Mouse (Mus musculus) kidney, adult 18-20 months (tissue): Measurements from ENCODE around the gene Cysrt1.

ENCODE experiments used
- DNase-seq: peaks from one replicate; pipeline ENCODE4 v3.0.0; 2021

Cysrt1 gene

GRCm38 (mm10) chr2:25234050-25234449 lies 8.2 kb downstream of the Cysrt1 start, which contains the start of gene Slc34a3:
Slc34a3 (minus strand) TSS chr2:25234364.
- peak; percentile 40 for DNase-seq

- no peak for DNase-seq
These were observed 8.8 kb downstream of the Cysrt1 start for GRCm38 (mm10) chr2:25233421-25233820.

- DNase-seq: no peak
These were observed 11.2 kb downstream of the Cysrt1 start for GRCm38 (mm10) chr2:25231038-25231437.

- DNase-seq: no peak
These were observed 11.7 kb downstream of the Cysrt1 start for GRCm38 (mm10) chr2:25230581-25230980.

- no peak for DNase-seq
These were observed 12.7 kb downstream of the Cysrt1 start for GRCm38 (mm10) chr2:25229582-25229981.

GRCm38 (mm10) chr2:25228995-25229530 lies 13.2 kb downstream of the Cysrt1 start:
- DNase-seq: no peak

GRCm38 (mm10) chr2:25228431-25228889 lies 13.8 kb downstream of the Cysrt1 start:
- peak; percentile 88 for DNase-seq

GRCm38 (mm10) chr2:25227406-25227805 lies 14.8 kb downstream of the Cysrt1 start:
- DNase-seq: no peak

- no peak for DNase-seq
These were observed 15.4 kb downstream of the Cysrt1 start for GRCm38 (mm10) chr2:25226864-25227263.

- DNase-seq: no peak
These were observed 16.4 kb downstream of the Cysrt1 start for GRCm38 (mm10) chr2:25225811-25226379.

- peak; percentile 96 for DNase-seq
These were observed 17.2 kb downstream of the Cysrt1 start for GRCm38 (mm10) chr2:25224766-25225752.

GRCm38 (mm10) chr2:25224492-25224765 lies 17.8 kb downstream of the Cysrt1 start, which contains the start of gene Tubb4b:
Tubb4b (minus strand) TSS chr2:25224702.
- DNase-seq: no peak

- peak; percentile 84 for DNase-seq
These were observed 18.4 kb downstream of the Cysrt1 start for GRCm38 (mm10) chr2:25223681-25224491.

- no peak for DNase-seq
These were observed 20.9 kb downstream of the Cysrt1 start for GRCm38 (mm10) chr2:25221331-25221772.

GRCm38 (mm10) chr2:25218445-25218844 lies 23.8 kb downstream of the Cysrt1 start, which contains the start of gene Fam166a:
Fam166a (plus strand) TSS chr2:25218745.
- DNase-seq: no peak

- DNase-seq: no peak
These were observed 24.6 kb downstream of the Cysrt1 start for GRCm38 (mm10) chr2:25217666-25218065.

GRCm38 (mm10) chr2:25214444-25214843 lies 27.8 kb downstream of the Cysrt1 start, which contains the start of gene Stpg3:
Stpg3 (minus strand) TSS chr2:25214637.
- DNase-seq: no peak

GRCm38 (mm10) chr2:25213266-25213865 lies 28.9 kb downstream of the Cysrt1 start:
- DNase-seq: no peak

GRCm38 (mm10) chr2:25211121-25211670 lies 31.1 kb downstream of the Cysrt1 start, which contains the start of gene Nelfb:
Nelfb (minus strand) TSS chr2:25211489.
- peak; percentile 92 for DNase-seq

- no peak for DNase-seq
These were observed 31.6 kb downstream of the Cysrt1 start for GRCm38 (mm10) chr2:25210686-25211085.

GRCm38 (mm10) chr2:25207593-25207992 lies 34.7 kb downstream of the Cysrt1 start:
- no peak for DNase-seq
